Mouse (Mus musculus): ENCODE results near the gene Sox30. TPM values are rescaled to one million over a fixed set of nuclear protein-coding genes. Genes with fewer than 3 reads are reported as not detected.

Gene Sox30
- not detected in 2 replicates for polyA plus RNA-seq (2012)

- no peak for TF ChIP-seq GATA1 (IDR thresholded peaks at IDR 0.05; ENCODE audit: low read length)
Measured at GRCm38 (mm10) chr11:45979946-45980892, at the start of gene Sox30. Sox30 (plus strand) TSS chr11:45980310.

- TF ChIP-seq GATA1 (IDR thresholded peaks at IDR 0.05; ENCODE audit: low read length): no peak
Measured at GRCm38 (mm10) chr11:45932771-45933170, 47.3 kb upstream of the Sox30 start.

- TF ChIP-seq GATA1 (IDR thresholded peaks at IDR 0.05; ENCODE audit: low read length): no peak
Measured at GRCm38 (mm10) chr11:45937478-45937877, 42.6 kb upstream of the Sox30 start.

- no peak for TF ChIP-seq GATA1 (IDR thresholded peaks at IDR 0.05; ENCODE audit: low read length)
Measured at GRCm38 (mm10) chr11:45938917-45939316, 41.2 kb upstream of the Sox30 start.

- no peak for TF ChIP-seq GATA1 (IDR thresholded peaks at IDR 0.05; ENCODE audit: low read length)
Measured at GRCm38 (mm10) chr11:45942281-45942680, 37.8 kb upstream of the Sox30 start.

GRCm38 (mm10) chr11:45943108-45943705, 36.9 kb upstream of the Sox30 start:
- TF ChIP-seq GATA1 (IDR thresholded peaks at IDR 0.05; ENCODE audit: low read length): no peak

GRCm38 (mm10) chr11:45943891-45944642, 36.0 kb upstream of the Sox30 start:
- TF ChIP-seq GATA1 (IDR thresholded peaks at IDR 0.05; ENCODE audit: low read length): no peak

- no peak for TF ChIP-seq GATA1 (IDR thresholded peaks at IDR 0.05; ENCODE audit: low read length)
Measured at GRCm38 (mm10) chr11:45944643-45945156, 35.4 kb upstream of the Sox30 start, which contains the start of gene Lsm11. Lsm11 (minus strand) TSS chr11:45944935.

GRCm38 (mm10) chr11:45946796-45947195, 33.3 kb upstream of the Sox30 start:
- no peak for TF ChIP-seq GATA1 (IDR thresholded peaks at IDR 0.05; ENCODE audit: low read length)

GRCm38 (mm10) chr11:45947491-45947890, 32.6 kb upstream of the Sox30 start:
- TF ChIP-seq GATA1 (IDR thresholded peaks at IDR 0.05; ENCODE audit: low read length): no peak

GRCm38 (mm10) chr11:45955127-45955627, 24.9 kb upstream of the Sox30 start, which contains the start of gene Thg1l:
Thg1l (minus strand) TSS chr11:45955494.
- TF ChIP-seq GATA1 (IDR thresholded peaks at IDR 0.05; ENCODE audit: low read length): no peak

- TF ChIP-seq GATA1 (IDR thresholded peaks at IDR 0.05; ENCODE audit: low read length): no peak
Measured at GRCm38 (mm10) chr11:45959598-45959997, 20.5 kb upstream of the Sox30 start.

GRCm38 (mm10) chr11:45960003-45960402, 20.1 kb upstream of the Sox30 start:
- no peak for TF ChIP-seq GATA1 (IDR thresholded peaks at IDR 0.05; ENCODE audit: low read length)

- no peak for TF ChIP-seq GATA1 (IDR thresholded peaks at IDR 0.05; ENCODE audit: low read length)
Measured at GRCm38 (mm10) chr11:45966896-45967295, 13.2 kb upstream of the Sox30 start.

GRCm38 (mm10) chr11:45968466-45968865, 11.6 kb upstream of the Sox30 start:
- no peak for TF ChIP-seq GATA1 (IDR thresholded peaks at IDR 0.05; ENCODE audit: low read length)

All from G1E-ER4 (cell line).